Mouse (Mus musculus): ENCODE measurements around the gene Selenoo.

DNA sequence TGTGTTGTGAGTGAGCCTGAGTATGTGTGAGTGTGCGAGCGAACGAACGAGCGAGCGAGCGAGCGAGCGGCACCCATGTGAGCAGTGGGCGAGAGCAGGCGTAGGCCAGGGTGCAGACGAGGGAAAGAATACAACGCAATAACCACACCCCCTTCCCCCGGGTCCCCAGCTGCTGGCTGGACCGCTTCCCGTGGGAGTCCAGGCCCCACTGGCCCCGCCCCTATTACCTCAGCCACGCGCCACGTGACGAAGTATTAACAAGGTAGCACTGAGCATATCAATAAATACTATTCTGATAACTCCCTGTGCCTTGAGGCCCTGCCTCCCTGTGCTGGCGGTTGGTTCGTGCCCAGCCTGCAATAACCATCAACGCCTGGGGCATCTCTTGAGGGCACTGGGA, 18.3 kb upstream of the Selenoo start:
- TF ChIP-seq CTCF (IDR thresholded peaks at IDR 0.05; ENCODE audit: low read depth, low read length) (no peak), POLR2A (IDR thresholded peaks at IDR 0.05; ENCODE audit: insufficient read depth, low read length) (no peak)

All from ES-Bruce4 (cell line).